Mouse (Mus musculus): ENCODE measurements around the gene Slc1a7.

- TF ChIP-seq CTCF (IDR thresholded peaks at IDR 0.05; ENCODE audit: low read depth) (no peak), EP300 (IDR thresholded peaks at IDR 0.05; ENCODE audit: low read depth) (no peak)
These were observed 65.1 kb downstream of the Slc1a7 start for GRCm38 (mm10) chr4:108033041-108033764.

Data from heart, postnatal 0 days (tissue).